Mouse (Mus musculus): ENCODE data around the gene Cux2. TPM values are rescaled to one million over a fixed set of nuclear protein-coding genes. Genes with fewer than 3 reads are reported as not detected.
A peak's percentile ranks its signal among the peaks of the same experiment; 100 is the strongest.

Cux2 gene
- polyA plus RNA-seq, 1 experiment from 2014 or later = 14.6 TPM

DNA sequence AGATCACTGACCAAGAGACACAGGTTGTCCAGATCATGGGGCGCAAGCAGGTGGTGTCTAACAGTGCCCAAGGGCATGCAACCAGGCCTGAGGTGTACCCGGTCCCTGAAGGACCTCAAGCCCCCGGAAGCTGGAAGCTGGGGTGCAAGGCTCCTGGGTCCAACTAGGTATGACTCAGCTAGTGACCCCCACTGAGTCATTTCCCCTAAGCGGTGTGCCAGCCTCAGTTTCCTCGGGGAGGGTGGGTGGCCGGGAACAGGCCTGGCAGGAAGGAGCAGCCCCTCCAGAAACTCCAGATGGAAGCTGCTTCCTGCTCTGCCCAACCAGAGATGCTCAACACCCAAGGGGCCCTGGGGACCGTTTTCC lies 215.7 kb downstream of the Cux2 start:
- Histone ChIP-seq H3K27me3 (replicated peaks; ENCODE audit: control insufficient read depth, insufficient read depth, low read length) (0 out of 2 replicates have a peak, but pooled peaks cover 6% of the 10 kb centered on the region), H3K4me1 (replicated peaks; ENCODE audit: control insufficient read depth, insufficient read depth, low read length) (peaks cover 46% of the 10 kb centered on the region), H3K4me3 (ENCODE audit: low read depth, low read length) (no peak overlapping the region), H3K27ac (ENCODE audit: low read depth) (no peak overlapping the region), H3K9ac (ENCODE audit: low read length) (no peak overlapping the region), H3K36me3 (ENCODE audit: control insufficient read depth, insufficient read depth, low read length) (no peaks in the 10 kb centered on the region), H3K9me3 (ENCODE audit: control insufficient read depth, low read length) (no peaks in the 10 kb centered on the region), H3K4me2 (ENCODE audit: low read length) (peak overlapping the region; percentile 63)
- WGBS = 70% methylated on average over 7 of the region's 7 CpGs
- no peak for ATAC-seq (replicated peaks; ENCODE audit: low FRiP score, low TSS enrichment, low read depth)
- no peak for DNase-seq (ENCODE audit: low spot score)

- 34% methylated on average over 10 of the region's 10 CpGs for WGBS
- Histone ChIP-seq H3K4me1 (replicated peaks; ENCODE audit: control insufficient read depth, insufficient read depth, low read length) (peaks cover 46% of the 10 kb centered on the region), H3K9ac (ENCODE audit: low read length) (no peak overlapping the region), H3K27ac (ENCODE audit: low read depth) (no peak overlapping the region), H3K9me3 (ENCODE audit: control insufficient read depth, low read length) (no peaks in the 10 kb centered on the region), H3K27me3 (replicated peaks; ENCODE audit: control insufficient read depth, insufficient read depth, low read length) (0 out of 2 replicates have a peak, but pooled peaks cover 7% of the 10 kb centered on the region), H3K36me3 (ENCODE audit: control insufficient read depth, insufficient read depth, low read length) (no peaks in the 10 kb centered on the region), H3K4me3 (ENCODE audit: low read depth, low read length) (no peak overlapping the region), H3K4me2 (ENCODE audit: low read length) (peak overlapping the region; percentile 63)
- DNase-seq (ENCODE audit: low spot score) (no peak), ATAC-seq (replicated peaks; ENCODE audit: low FRiP score, low TSS enrichment, low read depth) (no peak)
Observed at GRCm38 (mm10) chr5:121833572-121834240, 216.2 kb downstream of the Cux2 start.

DNA sequence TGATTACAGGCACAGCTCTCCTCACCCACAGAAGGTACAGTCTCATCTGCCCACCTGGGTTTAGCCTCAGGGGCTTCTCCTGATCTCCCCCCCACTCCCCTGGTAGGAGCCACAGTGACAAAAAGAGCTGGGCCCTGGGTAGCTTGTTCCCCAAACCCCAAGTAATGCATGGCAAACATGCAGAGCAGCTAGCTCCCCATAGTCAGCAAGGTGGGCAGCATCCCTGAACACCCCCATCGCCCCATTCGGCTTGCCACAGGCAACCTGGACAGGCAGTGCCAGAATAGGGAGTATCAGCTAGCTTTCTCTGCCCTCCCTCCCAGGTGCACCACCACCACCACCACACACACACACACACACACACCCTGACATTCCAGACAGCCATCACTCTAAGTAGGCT lies 216.7 kb downstream of the Cux2 start:
- ATAC-seq (replicated peaks; ENCODE audit: low FRiP score, low TSS enrichment, low read depth) (no peak), DNase-seq (ENCODE audit: low spot score) (no peak)
- Histone ChIP-seq H3K9me3 (ENCODE audit: control insufficient read depth, low read length) (no peaks in the 10 kb centered on the region), H3K9ac (ENCODE audit: low read length) (no peak overlapping the region), H3K4me3 (ENCODE audit: low read depth, low read length) (no peak overlapping the region), H3K36me3 (ENCODE audit: control insufficient read depth, insufficient read depth, low read length) (peaks cover 3% of the 10 kb centered on the region), H3K27me3 (replicated peaks; ENCODE audit: control insufficient read depth, insufficient read depth, low read length) (peaks cover 7% of the 10 kb centered on the region; the same call in 1 of the 2 replicates), H3K27ac (ENCODE audit: low read depth) (no peak overlapping the region), H3K4me1 (replicated peaks; ENCODE audit: control insufficient read depth, insufficient read depth, low read length) (peaks cover 44% of the 10 kb centered on the region), H3K4me2 (ENCODE audit: low read length) (peak overlapping the region; percentile 63)
- WGBS = 81% methylated on average over 2 of the region's 2 CpGs

GRCm38 (mm10) chr5:121832376-121833155 lies 217.3 kb downstream of the Cux2 start:
- DNase-seq (ENCODE audit: low spot score) (no peak), ATAC-seq (replicated peaks; ENCODE audit: low FRiP score, low TSS enrichment, low read depth) (no peak)
- H3K4me2 ChIP-seq (ENCODE audit: low read length) = no peak overlapping the region

GRCm38 (mm10) chr5:121831002-121831601 lies 218.8 kb downstream of the Cux2 start:
- peaks cover 35% of the 10 kb centered on the region for H3K4me1 ChIP-seq (replicated peaks; ENCODE audit: control insufficient read depth, insufficient read depth, low read length)
- no peak overlapping the region for H3K4me3 ChIP-seq (ENCODE audit: low read depth, low read length)
- peaks cover 18% of the 10 kb centered on the region for H3K36me3 ChIP-seq (ENCODE audit: control insufficient read depth, insufficient read depth, low read length)
- H3K27me3 ChIP-seq (replicated peaks; ENCODE audit: control insufficient read depth, insufficient read depth, low read length) = peaks cover 3% of the 10 kb centered on the region; the same call in 1 of the 2 replicates
- ATAC-seq (replicated peaks; ENCODE audit: low FRiP score, low TSS enrichment, low read depth) (no peak), DNase-seq (ENCODE audit: low spot score) (no peak)
- H3K9ac ChIP-seq (ENCODE audit: low read length) = no peak overlapping the region
- H3K9me3 ChIP-seq (ENCODE audit: control insufficient read depth, low read length) = no peaks in the 10 kb centered on the region
- H3K4me2 ChIP-seq (ENCODE audit: low read length) = no peak overlapping the region
- WGBS = 90% methylated on average over 6 of the region's 6 CpGs
- no peak overlapping the region for H3K27ac ChIP-seq (ENCODE audit: low read depth)

More at GRCm38 (mm10) chr5:121832376-121833155, 217.3 kb downstream of the Cux2 start:
- peaks cover 38% of the 10 kb centered on the region for H3K4me1 ChIP-seq (replicated peaks; ENCODE audit: control insufficient read depth, insufficient read depth, low read length)
- WGBS = 72% methylated on average over 6 of the region's 6 CpGs
- peaks cover 9% of the 10 kb centered on the region for H3K36me3 ChIP-seq (ENCODE audit: control insufficient read depth, insufficient read depth, low read length)
- H3K9ac ChIP-seq (ENCODE audit: low read length) = no peak overlapping the region
- no peak overlapping the region for H3K27ac ChIP-seq (ENCODE audit: low read depth)
- H3K27me3 ChIP-seq (replicated peaks; ENCODE audit: control insufficient read depth, insufficient read depth, low read length) = peaks cover 4% of the 10 kb centered on the region; the same call in 1 of the 2 replicates
- no peaks in the 10 kb centered on the region for H3K9me3 ChIP-seq (ENCODE audit: control insufficient read depth, low read length)
- no peak overlapping the region for H3K4me3 ChIP-seq (ENCODE audit: low read depth, low read length)

- Histone ChIP-seq H3K4me1 (replicated peaks; ENCODE audit: control insufficient read depth, insufficient read depth, low read length) (peaks cover 17% of the 10 kb centered on the region), H3K27ac (ENCODE audit: low read depth) (no peak overlapping the region), H3K9ac (ENCODE audit: low read length) (peak overlapping the region; percentile 22; the same call in 1 of the 2 replicates), H3K9me3 (ENCODE audit: control insufficient read depth, low read length) (no peaks in the 10 kb centered on the region), H3K27me3 (replicated peaks; ENCODE audit: control insufficient read depth, insufficient read depth, low read length) (peaks cover 3% of the 10 kb centered on the region; the same call in 1 of the 2 replicates), H3K4me2 (ENCODE audit: low read length) (peak overlapping the region; percentile 69), H3K4me3 (ENCODE audit: low read depth, low read length) (peak overlapping the region; percentile 25), H3K36me3 (ENCODE audit: control insufficient read depth, insufficient read depth, low read length) (peaks cover 24% of the 10 kb centered on the region)
- no peak for ATAC-seq (replicated peaks; ENCODE audit: low FRiP score, low TSS enrichment, low read depth)
- peak; percentile 70 for DNase-seq (ENCODE audit: low spot score)
- WGBS = 12% methylated on average over 82 of the region's 82 CpGs
Observed at GRCm38 (mm10) chr5:121828491-121829432, 221.1 kb downstream of the Cux2 start.

GRCm38 (mm10) chr5:121827876-121828275 lies 222.0 kb downstream of the Cux2 start:
- WGBS = 86% methylated on average over 4 of the region's 4 CpGs
- no peak overlapping the region for H3K27ac ChIP-seq (ENCODE audit: low read depth)
- no peak for DNase-seq (ENCODE audit: low spot score)
- H3K9ac ChIP-seq (ENCODE audit: low read length) = no peak overlapping the region
- no peak for ATAC-seq (replicated peaks; ENCODE audit: low FRiP score, low TSS enrichment, low read depth)
- peaks cover 9% of the 10 kb centered on the region for H3K4me1 ChIP-seq (replicated peaks; ENCODE audit: control insufficient read depth, insufficient read depth, low read length)
- H3K4me3 ChIP-seq (ENCODE audit: low read depth, low read length) = no peak overlapping the region
- peaks cover 3% of the 10 kb centered on the region; the same call in 1 of the 2 replicates for H3K27me3 ChIP-seq (replicated peaks; ENCODE audit: control insufficient read depth, insufficient read depth, low read length)
- H3K9me3 ChIP-seq (ENCODE audit: control insufficient read depth, low read length) = no peaks in the 10 kb centered on the region
- peaks cover 26% of the 10 kb centered on the region for H3K36me3 ChIP-seq (ENCODE audit: control insufficient read depth, insufficient read depth, low read length)
- no peak overlapping the region for H3K4me2 ChIP-seq (ENCODE audit: low read length)

DNA sequence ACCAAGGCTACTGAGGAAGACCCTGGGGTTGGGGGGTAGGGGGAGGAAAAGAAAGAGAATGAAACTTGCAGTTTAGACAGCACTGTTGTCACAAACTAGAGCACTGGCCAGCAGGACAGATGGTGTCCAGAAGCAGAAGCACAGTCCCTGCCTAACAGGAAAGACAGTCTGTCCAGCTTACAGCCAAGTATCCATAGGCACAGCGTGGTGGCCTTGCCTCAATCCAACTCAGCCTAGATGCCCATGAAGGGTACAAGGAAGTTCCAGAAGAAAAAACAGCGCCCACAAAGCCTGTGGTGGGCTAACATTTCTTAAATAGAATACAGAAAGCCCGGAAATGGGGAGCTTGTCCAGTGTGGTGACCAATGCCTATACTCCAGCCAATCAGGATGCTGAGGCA lies 224.3 kb downstream of the Cux2 start:
- no peak for ATAC-seq (replicated peaks; ENCODE audit: low FRiP score, low TSS enrichment, low read depth)
- no peak overlapping the region for H3K4me3 ChIP-seq (ENCODE audit: low read depth, low read length)
- no peak overlapping the region for H3K9ac ChIP-seq (ENCODE audit: low read length)
- no peak overlapping the region for H3K27ac ChIP-seq (ENCODE audit: low read depth)
- no peak for DNase-seq (ENCODE audit: low spot score)
- H3K36me3 ChIP-seq (ENCODE audit: control insufficient read depth, insufficient read depth, low read length) = peaks cover 38% of the 10 kb centered on the region
- H3K27me3 ChIP-seq (replicated peaks; ENCODE audit: control insufficient read depth, insufficient read depth, low read length) = peaks cover 3% of the 10 kb centered on the region; the same call in 1 of the 2 replicates
- H3K4me1 ChIP-seq (replicated peaks; ENCODE audit: control insufficient read depth, insufficient read depth, low read length) = no peaks in the 10 kb centered on the region; the same call in 1 of the 2 replicates
- no peak overlapping the region for H3K4me2 ChIP-seq (ENCODE audit: low read length)
- H3K9me3 ChIP-seq (ENCODE audit: control insufficient read depth, low read length) = no peaks in the 10 kb centered on the region
- 90% methylated on average over 3 of the region's 3 CpGs for WGBS
